Mouse (Mus musculus) urinary bladder, postnatal 4 days (tissue): ENCODE results near the gene Mrpl10.

Source experiments
- DNase-seq, 2 experiments: peaks; one replicate each; pipeline ENCODE4 v3.0.0; 2021 to 2022; ENCODE audit warnings: low spot score in 2 of 2

Gene Mrpl10

DNA sequence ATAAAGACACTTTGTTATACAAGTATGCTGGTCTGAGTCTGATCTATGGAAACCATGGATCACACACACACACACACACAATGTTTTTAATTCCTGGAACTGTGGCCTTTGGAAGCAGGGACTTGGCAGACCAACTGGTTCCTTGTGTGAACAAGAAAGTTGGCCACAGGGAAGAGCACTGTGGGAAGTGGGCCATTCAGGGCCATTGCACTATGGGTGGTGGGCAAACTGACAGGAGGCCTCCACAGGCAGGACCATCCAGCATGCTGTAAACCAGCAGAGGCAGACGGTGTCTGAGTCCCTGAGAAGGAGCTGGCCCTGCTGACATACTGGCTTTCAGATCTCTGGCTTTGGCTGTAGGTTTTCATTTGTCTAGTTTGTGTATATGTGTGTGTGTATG is 28.0 kb downstream of the Mrpl10 start:
- no peak for DNase-seq

DNA sequence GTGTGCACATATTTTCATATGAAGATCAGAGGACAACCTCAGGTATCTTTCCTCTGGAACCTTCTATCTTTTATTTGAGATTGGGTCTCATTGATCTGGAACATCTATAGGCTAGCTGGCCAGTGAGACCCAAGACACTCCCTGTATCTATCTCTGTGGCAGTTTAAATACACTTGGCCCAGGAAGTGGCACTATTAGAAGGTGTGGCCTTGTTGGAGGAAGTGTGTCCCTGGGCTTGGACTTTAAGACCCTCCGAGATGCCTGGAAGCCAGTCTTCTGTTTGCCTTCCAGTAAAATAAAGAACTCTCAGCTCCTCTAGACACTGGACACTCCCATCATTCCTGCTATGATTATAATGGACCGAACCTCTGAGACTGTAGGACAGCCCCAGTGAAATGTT is 28.4 kb downstream of the Mrpl10 start:
- DNase-seq, result no peak

DNA sequence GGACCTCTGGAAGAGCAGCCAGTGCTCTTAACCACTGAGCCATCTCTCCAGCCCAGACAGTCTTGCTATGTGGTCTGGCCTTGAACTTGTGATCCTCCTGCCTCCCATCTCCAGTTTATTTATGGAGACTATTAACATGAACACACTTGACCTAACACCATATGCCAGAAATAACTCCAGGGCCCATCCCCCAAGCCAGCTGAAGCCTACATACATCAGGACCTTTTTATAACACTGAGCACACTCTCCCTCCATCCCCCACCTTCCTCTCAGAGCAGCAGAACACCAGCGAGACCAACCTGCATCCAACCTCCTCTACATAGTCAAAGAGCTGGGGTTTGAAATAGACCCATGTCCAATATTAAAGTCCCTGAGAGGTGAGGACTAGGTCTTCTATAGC is 29.8 kb downstream of the Mrpl10 start:
- DNase-seq, result no peak

DNA sequence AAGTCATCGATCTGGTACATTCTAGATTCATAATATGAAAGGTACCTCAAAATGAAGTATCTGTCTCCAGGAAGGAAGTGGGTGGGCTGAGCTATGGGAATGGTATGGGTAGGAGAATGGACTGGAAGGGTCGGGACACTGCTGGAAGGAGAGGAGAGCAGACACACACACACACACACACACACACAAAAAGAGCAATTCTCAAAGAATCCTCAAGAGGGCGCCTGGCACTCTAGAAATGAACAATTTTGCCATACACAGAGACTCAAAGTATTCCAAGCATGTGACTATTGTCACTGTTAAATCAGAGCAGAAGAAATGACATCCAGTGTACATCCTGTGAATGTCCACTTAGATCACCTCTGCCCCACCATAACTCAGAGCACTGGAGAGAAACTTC is 31.2 kb downstream of the Mrpl10 start:
- DNase-seq, result no peak

DNA sequence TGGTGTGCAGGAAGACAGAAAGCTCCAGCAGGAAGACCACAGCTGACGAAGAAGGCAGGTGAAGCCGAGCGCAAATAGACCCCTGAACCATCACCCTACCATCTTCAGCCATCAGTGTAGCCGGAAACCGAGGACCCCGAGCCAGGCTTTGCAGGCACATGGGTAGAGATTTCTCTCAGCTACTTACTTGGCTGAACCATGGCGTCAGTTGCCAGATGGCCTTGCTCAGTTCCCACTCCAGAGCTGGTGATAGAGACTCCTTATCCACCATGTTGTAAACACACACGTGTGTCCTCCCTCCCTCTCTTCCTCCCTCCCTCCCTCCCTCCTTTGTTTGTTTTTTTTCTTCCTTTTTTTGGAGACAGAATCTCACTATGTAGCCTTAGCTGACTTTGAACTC is 32.9 kb downstream of the Mrpl10 start:
- DNase-seq, result no peak

DNA sequence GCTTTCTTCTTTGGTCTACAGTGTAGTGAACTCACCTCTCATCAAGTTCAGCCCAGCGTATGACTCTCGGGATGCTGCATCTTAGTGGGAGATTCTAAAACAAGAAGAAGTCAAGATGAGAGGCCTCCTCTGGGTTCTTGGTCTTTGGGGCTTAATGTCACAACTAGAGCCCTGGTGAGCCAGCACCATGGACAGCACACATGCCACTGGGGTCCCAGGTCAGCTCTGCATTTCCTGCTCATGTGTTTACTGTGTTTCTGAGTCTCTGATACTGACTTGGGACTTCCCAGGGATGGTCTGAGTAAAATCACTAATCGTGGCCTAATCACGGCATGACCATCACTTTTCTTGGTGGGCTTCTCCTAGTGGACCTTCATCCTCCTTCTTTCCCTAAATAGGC is 37.4 kb downstream of the Mrpl10 start:
- DNase-seq, result no peak

DNA sequence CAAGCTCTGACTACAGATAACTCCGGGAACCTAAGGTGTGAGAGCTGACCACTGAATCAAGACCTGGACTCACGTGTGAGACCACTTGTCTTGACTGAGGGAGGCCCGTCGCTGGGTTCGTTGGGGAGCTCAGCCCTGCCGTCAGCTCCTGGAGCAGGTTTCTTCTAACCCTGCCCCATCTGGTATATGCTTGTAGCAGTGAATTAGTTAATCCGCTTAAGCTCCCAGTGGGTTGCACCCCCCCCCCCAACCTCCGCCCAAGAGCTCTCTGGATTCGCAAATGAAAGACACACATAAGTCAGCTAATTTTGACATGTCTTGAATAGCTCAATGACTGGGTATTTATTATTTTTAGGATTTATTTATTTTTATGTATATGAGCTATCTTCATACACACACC is 38.9 kb downstream of the Mrpl10 start:
- DNase-seq, result no peak

DNA sequence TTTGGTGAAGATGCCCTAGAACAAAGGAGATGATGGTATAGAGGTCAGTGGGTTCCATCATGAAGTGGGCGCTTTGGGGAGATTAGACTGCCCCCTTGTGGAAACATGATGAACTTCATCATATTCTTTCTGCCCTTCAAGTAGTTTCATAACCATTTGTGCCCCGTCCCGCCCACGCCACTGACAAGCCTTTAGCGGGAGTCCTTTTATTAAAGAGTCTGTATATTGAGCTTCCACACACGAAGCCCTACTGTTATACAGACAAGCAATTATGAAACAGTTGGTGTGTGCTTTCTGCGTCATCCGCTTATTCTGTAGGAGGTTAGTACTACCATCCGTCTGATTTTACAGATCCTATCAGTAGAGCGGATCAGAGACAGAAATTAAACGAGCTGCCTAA is 41.6 kb downstream of the Mrpl10 start:
- DNase-seq, result no peak

DNA sequence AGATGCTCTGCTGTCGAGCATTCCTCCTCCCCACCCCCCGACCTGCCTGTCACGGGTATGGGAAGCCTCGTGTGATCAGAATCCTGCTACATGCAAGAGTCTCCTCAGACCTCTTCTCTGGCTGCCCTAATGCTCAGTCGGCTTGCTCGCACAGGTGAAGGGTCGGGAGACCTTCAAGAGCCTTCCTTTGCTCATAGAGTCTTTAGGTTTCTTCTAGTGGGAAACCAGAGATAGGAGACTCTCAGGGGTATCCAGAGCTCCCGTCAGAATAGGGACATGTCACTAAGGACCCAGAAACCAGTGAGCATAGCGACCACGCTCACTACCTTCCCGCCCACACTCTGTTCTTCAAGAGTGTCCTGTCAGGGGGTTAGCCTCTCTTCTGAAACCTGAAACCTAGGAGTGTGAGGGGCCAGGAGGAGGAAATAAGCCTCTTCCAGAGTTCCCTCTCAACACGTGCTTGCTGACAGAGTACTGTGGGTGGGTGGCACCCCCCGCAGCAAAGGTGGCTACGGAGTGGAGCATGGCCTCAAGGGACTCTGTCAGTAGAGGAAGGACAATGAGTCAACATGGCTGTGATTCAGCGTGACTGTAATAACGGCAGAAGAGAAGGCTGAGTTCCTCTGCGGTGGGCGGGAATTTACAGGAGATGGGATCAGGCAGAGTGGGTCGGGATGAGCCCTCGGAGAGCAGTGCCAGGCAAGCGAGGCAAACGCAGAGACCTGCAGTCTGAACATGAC is 42.2 kb downstream of the Mrpl10 start:
- no peak for DNase-seq

DNA sequence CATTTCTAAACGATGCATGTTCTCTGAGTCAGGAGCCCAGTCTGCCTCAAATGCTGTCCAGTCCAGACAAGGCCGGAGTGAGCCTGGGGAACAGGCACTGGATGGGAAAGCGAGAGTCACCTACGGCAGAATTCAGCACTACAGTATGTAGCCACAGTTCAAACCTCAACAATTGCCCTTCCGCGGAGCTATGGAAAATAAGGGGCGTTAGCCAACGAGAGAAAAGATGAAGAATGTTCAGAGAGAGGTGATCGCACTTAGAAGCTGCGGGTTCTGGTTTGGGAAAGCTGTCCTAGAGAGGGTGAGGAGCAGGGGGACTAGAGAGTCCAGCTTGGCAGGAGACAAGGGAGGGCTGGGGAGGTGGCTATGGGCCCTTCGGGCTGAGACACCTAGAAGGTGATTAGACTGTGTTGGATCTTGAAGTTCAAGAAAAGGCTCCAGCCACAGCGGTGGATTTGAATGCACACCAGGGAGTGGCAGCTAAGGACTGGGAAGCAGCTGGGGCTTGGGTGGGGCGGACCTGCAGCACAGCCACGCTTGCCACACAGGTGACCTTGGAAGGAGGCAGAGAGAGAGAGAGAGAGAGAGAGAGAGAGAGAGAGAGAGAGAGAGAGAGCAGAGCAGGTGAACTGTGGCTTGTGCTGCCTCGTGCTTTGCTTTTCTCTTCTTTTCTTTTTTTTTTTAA is 43.6 kb downstream of the Mrpl10 start:
- no peak for DNase-seq

DNA sequence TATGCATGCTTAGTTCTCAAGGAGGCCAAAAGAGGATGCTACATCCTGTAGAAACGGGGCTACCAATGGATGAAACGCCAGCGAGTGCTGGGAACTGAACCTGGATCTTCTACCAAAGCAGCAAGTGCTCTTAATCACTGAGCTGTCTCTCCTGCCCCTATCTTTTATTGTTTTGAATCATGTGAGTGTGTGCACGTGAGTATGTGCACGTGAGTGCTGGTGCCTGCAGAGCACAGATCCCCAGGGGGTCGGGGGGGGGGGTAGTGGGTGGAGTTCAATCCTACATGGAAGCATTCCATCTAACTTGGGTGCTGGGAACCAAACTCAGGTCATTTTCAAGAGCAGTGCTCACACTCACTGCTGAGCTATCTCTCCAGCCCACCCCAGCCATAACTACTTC is 45.0 kb downstream of the Mrpl10 start:
- DNase-seq, result no peak

DNA sequence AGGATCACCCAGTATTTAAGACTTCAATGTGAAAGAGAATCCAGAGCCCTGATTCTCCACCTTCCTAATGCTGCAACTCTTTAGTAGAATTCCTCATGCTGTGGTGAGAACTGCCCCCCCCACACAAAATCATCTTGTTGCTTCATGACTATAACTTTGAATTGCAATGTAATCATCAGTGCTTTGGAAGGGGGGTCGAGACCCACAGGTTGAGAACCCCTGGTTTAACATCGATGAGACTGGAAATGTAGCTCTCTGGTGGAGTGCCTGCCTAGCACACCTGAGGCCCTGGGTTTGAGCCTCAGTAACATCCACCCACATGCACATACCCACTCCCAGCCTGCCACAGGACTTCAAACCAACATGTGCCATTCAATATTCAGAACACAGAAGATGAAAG is 53.2 kb downstream of the Mrpl10 start:
- no peak for DNase-seq

DNA sequence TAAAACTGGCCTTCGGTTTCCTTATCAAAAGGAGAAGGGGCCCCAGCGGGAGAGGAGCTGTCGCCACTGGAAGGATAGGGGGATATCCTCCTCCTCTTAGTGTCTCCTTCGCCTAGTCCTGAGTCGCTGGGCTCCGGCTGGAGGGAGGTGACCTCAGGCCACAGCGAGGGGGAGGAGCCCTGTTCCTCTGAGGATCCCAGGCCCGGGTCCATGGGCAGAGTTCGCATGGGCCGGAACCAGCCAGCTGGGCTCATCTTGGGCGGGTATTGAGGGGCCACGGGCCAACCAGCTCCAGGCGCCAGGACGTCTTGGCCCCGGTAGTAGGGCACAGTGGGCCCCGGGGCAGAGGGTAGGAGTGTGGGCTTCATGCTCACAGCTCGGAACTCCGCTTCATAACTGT is 57.4 kb downstream of the Mrpl10 start:
- no peak for DNase-seq
